Mouse (Mus musculus) myocyte (in vitro differentiated cells): ENCODE results near the gene Miga1. TPM values are rescaled to one million over a fixed set of nuclear protein-coding genes. Genes with fewer than 3 reads are reported as not detected.

Experiments
- H3K27me3 ChIP-seq: one replicate; pipeline ENCODE4 v1.6.1; 2011; ENCODE audit not compliant: control insufficient read depth, insufficient read depth, insufficient read length
- H3K36me3 ChIP-seq: one replicate; pipeline ENCODE4 v1.6.1; 2011; ENCODE audit not compliant: control insufficient read depth, insufficient read depth
- H3K4me2 ChIP-seq: one replicate; pipeline ENCODE4 v1.6.1; 2011; ENCODE audit warnings: low read depth, control low read depth
- H3K4me3 ChIP-seq: one replicate; pipeline ENCODE4 v1.5.1; 2011; ENCODE audit warnings: mild to moderate bottlenecking, control low read depth, moderate library complexity
- H3K79me2 ChIP-seq: one replicate; pipeline ENCODE4 v1.6.1; 2011; ENCODE audit not compliant: control insufficient read depth, insufficient read depth
- H3ac ChIP-seq: one replicate; pipeline ENCODE4 v1.6.1; 2011; ENCODE audit not compliant: control insufficient read depth, insufficient read length
- CEBPB ChIP-seq: IDR thresholded peaks from 2 replicates; pipeline ENCODE4 v1.6.1; 2011; ENCODE audit warnings: mild to moderate bottlenecking, moderate library complexity; ENCODE audit not compliant: poor library complexity, insufficient read depth, severe bottlenecking
- E2F4 ChIP-seq: IDR thresholded peaks from one replicate; pipeline ENCODE4 v1.6.1; 2011; ENCODE audit warnings: mild to moderate bottlenecking, control low read depth, moderate library complexity; ENCODE audit not compliant: insufficient read depth
- MAX ChIP-seq: IDR thresholded peaks from one replicate; pipeline ENCODE4 v1.6.1; 2011; ENCODE audit warnings: low read depth, mild to moderate bottlenecking, control low read depth
- MYOD1 ChIP-seq, 3 experiments: IDR thresholded peaks; one replicate each; pipeline ENCODE4 v1.6.1; 2011; ENCODE audit warnings: control low read depth in 2 of 3, low read depth in 2 of 3, mild to moderate bottlenecking in 2 of 3, moderate library complexity in 1 of 3; ENCODE audit not compliant: insufficient read length in 2 of 3, control insufficient read depth in 1 of 3
- MYOG ChIP-seq, 3 experiments: IDR thresholded peaks; one replicate each; pipeline ENCODE4 v1.6.1; 2011; ENCODE audit warnings: control low read depth in 2 of 3, low read depth in 2 of 3, mild to moderate bottlenecking in 2 of 3; ENCODE audit not compliant: insufficient read length in 2 of 3, control insufficient read depth in 1 of 3, insufficient read depth in 1 of 3
- POLR2A ChIP-seq: IDR thresholded peaks from one replicate; pipeline ENCODE4 v1.6.1; 2011; ENCODE audit warnings: low read depth, mild to moderate bottlenecking, control low read depth, moderate library complexity; ENCODE audit not compliant: insufficient read length
- POLR2AphosphoS2 ChIP-seq: IDR thresholded peaks from one replicate; pipeline ENCODE4 v1.6.1; 2011; ENCODE audit warnings: low read depth, control low read depth; ENCODE audit not compliant: insufficient read length
- REST ChIP-seq: IDR thresholded peaks from one replicate; pipeline ENCODE4 v1.6.1; 2011; ENCODE audit warnings: mild to moderate bottlenecking, control low read depth, moderate library complexity; ENCODE audit not compliant: insufficient read depth, insufficient read length
- SRF ChIP-seq: IDR thresholded peaks from one replicate; pipeline ENCODE4 v1.6.1; 2011; ENCODE audit warnings: low read depth; ENCODE audit not compliant: control insufficient read depth, insufficient read length
- TCF12 ChIP-seq: IDR thresholded peaks from one replicate; pipeline ENCODE4 v1.6.1; 2011; ENCODE audit warnings: mild to moderate bottlenecking, control low read depth; ENCODE audit not compliant: poor library complexity, insufficient read depth, severe bottlenecking
- TCF3 ChIP-seq: IDR thresholded peaks from one replicate; pipeline ENCODE4 v1.6.1; 2011; ENCODE audit warnings: low read depth, control low read depth; ENCODE audit not compliant: insufficient read length
- USF1 ChIP-seq: IDR thresholded peaks from one replicate; pipeline ENCODE4 v1.6.1; 2011; ENCODE audit warnings: low read depth, mild to moderate bottlenecking, control low read depth, moderate library complexity
- polyA plus RNA-seq: library from polyadenylated mRNA; unstranded; fragments of >200 nt; fragmentation: generic; extraction: Trizol; gene quantifications from one replicate; pipeline ENCODE4 v1.2.1, GENCODE M21; 2012; ENCODE audit warnings: missing spikeins

Miga1 gene
- polyA plus RNA-seq, 1 experiment = 0.26 TPM

GRCm38 (mm10) chr3:152228843-152229242 is 111.4 kb downstream of the Miga1 start:
- TF ChIP-seq CEBPB = no peak
- no peak for TF ChIP-seq SRF
- TF ChIP-seq POLR2AphosphoS2 = no peak
- no peak for TF ChIP-seq POLR2A
- no peak for TF ChIP-seq USF1
- no peak for TF ChIP-seq MYOG (IDR thresholded peaks at IDR 0.05; ENCODE audit: control insufficient read depth in 1 of 3, insufficient read depth in 1 of 3, insufficient read length in 2 of 3, low read depth in 2 of 3)
- TF ChIP-seq E2F4 = no peak
- no peak for TF ChIP-seq TCF3
- TF ChIP-seq MAX = no peak

GRCm38 (mm10) chr3:152225906-152226305 is 114.3 kb downstream of the Miga1 start:
- TF ChIP-seq MAX (no peak), POLR2A (no peak), USF1 (no peak), POLR2AphosphoS2 (no peak), SRF (no peak), CEBPB (no peak), REST (no peak), TCF12 (no peak), E2F4 (no peak), MYOG (IDR thresholded peaks at IDR 0.05; ENCODE audit: control insufficient read depth in 1 of 3, insufficient read depth in 1 of 3, insufficient read length in 2 of 3, low read depth in 2 of 3) (no peak), MYOD1 (IDR thresholded peaks at IDR 0.05; ENCODE audit: control insufficient read depth in 1 of 3, insufficient read length in 2 of 3, low read depth in 2 of 3) (no peak), TCF3 (no peak)
- Histone ChIP-seq H3K4me3 (no peak overlapping the region), H3ac (no peak overlapping the region), H3K27me3 (no peaks in the 10 kb centered on the region), H3K36me3 (peaks cover 93% of the 10 kb centered on the region), H3K4me2 (no peak overlapping the region), H3K79me2 (peaks cover 20% of the 10 kb centered on the region)

More at GRCm38 (mm10) chr3:152228843-152229242, 111.4 kb downstream of the Miga1 start:
- H3ac ChIP-seq = no peak overlapping the region
- H3K36me3 ChIP-seq = peaks cover 91% of the 10 kb centered on the region
- no peaks in the 10 kb centered on the region for H3K27me3 ChIP-seq
- no peak overlapping the region for H3K4me2 ChIP-seq
- H3K79me2 ChIP-seq = peaks cover 20% of the 10 kb centered on the region
- H3K4me3 ChIP-seq = no peak overlapping the region

DNA sequence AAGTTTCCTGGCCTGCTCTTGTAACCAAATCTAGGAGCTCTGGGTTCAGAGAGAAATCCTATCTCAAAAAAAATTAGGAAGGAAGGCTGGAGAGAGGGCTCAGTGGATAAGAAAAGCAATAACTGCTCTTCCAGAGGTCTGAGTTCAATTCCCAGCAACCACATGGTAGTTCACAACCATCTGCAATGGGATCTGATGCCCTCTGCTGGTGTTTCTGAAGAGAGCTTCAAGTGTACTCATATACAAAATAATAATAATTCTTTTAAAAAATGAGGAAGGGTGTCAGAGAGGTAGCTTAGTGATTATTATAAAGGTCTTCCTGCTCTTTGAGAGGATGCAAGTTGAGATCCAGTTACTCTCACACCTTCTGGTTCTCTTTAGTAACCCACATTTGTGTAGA is 115.3 kb downstream of the Miga1 start:
- Histone ChIP-seq H3K27me3 (no peaks in the 10 kb centered on the region), H3K4me3 (no peak overlapping the region), H3K36me3 (peaks cover 95% of the 10 kb centered on the region), H3K4me2 (no peak overlapping the region), H3ac (no peak overlapping the region), H3K79me2 (peaks cover 20% of the 10 kb centered on the region)
- no peak for TF ChIP-seq USF1
- no peak for TF ChIP-seq E2F4
- TF ChIP-seq REST = no peak
- TF ChIP-seq POLR2A = no peak
- no peak for TF ChIP-seq MAX
- no peak for TF ChIP-seq CEBPB
- no peak for TF ChIP-seq SRF
- no peak for TF ChIP-seq TCF3
- no peak for TF ChIP-seq MYOG (IDR thresholded peaks at IDR 0.05; ENCODE audit: control insufficient read depth in 1 of 3, insufficient read depth in 1 of 3, insufficient read length in 2 of 3, low read depth in 2 of 3)
- no peak for TF ChIP-seq TCF12
- TF ChIP-seq POLR2AphosphoS2 = no peak
- TF ChIP-seq MYOD1 (IDR thresholded peaks at IDR 0.05; ENCODE audit: control insufficient read depth in 1 of 3, insufficient read length in 2 of 3, low read depth in 2 of 3) = no peak

Other genes with a start within 250 kb of the Miga1 start
- gene Gipc2, start 174.2 kb downstream of the Miga1 start, polyA plus RNA-seq = 0.16 TPM
- 8.1 TPM for gene Dnajb4, start 130.1 kb downstream of the Miga1 start, polyA plus RNA-seq
- 27.9 TPM for gene Fubp1, start 130.0 kb downstream of the Miga1 start, polyA plus RNA-seq
- 24.9 TPM for gene Nexn, start 74.1 kb downstream of the Miga1 start, polyA plus RNA-seq
- 7.9 TPM for gene Usp33, start 6.1 kb upstream of the Miga1 start, polyA plus RNA-seq
- gene Zzz3, start 55.1 kb upstream of the Miga1 start, polyA plus RNA-seq = 6.6 TPM